Mouse (Mus musculus) liver, adult 10 weeks (tissue): ENCODE results near the gene Huwe1. TPM values are rescaled to one million over a fixed set of nuclear protein-coding genes. Genes with fewer than 3 reads are reported as not detected.

Source experiments
- polyA plus RNA-seq: library from polyadenylated mRNA; stranded (reverse); fragments of 350-450 nt; fragmentation: Illumina TruSeq; extraction: RNeasy Lipid Tissue Mini Kit (QIAGEN cat#74804); gene quantifications from one replicate; pipeline ENCODE4 v1.2.3, GENCODE M21; 2014; ENCODE audit warnings: low read depth, low replicate concordance

The Huwe1 gene
- 35.4 TPM for polyA plus RNA-seq

GRCm38 (mm10) chrX:151800701-151801511, at the start of gene Huwe1:
TSS of gene Huwe1 (plus strand) at chrX:151800807.

Other genes with a start within 250 kb of the Huwe1 start
- gene Hsd17b10, start 201.0 kb downstream of the Huwe1 start, polyA plus RNA-seq = 168 TPM
- 0.87 TPM for gene Ribc1, start 215.5 kb downstream of the Huwe1 start, polyA plus RNA-seq
- 25.9 TPM for gene Smc1a, start 215.6 kb downstream of the Huwe1 start, polyA plus RNA-seq